Comparison of ENCODE assay signal across 9 mouse cellular contexts in genomic region chr8:96152496-96153250, GRCm38 (mm10).
DNase-seq lines count a peak whose midpoint lies in the region; ATAC-seq and TF ChIP-seq lines count a peak whose summit lies in the region.
"Had no signal": no experiment of that assay in that cellular context is flagged by ENCODE, and none has a peak within 500 bp of the region (broad histone marks: within the 10 kb centered on the region; RNA-seq: fewer than 3 reads in every experiment).

No protein-coding gene starts in this region.

- no peaks in the 10 kb centered on the region for H3K27me3 ChIP-seq in midbrain, embryonic 14.5 days (ENCODE audit: control insufficient read depth, insufficient read depth, low read length)
- no peaks in the 10 kb centered on the region for H3K27me3 ChIP-seq in midbrain, embryonic 16.5 days (ENCODE audit: control insufficient read depth, insufficient read depth, low read depth, low read length)
- no peaks in the 10 kb centered on the region for H3K27me3 ChIP-seq in limb, embryonic 11.5 days (ENCODE audit: control insufficient read depth, insufficient read depth, low read length)
- H3K27me3 ChIP-seq: heart, embryonic 13.5 days had no signal

- H3K36me3 ChIP-seq in midbrain, embryonic 14.5 days (ENCODE audit: control insufficient read depth, insufficient read depth, low read length) = no peaks in the 10 kb centered on the region
- no peaks in the 10 kb centered on the region for H3K36me3 ChIP-seq in midbrain, embryonic 16.5 days (ENCODE audit: control insufficient read depth, insufficient read depth, low read length)
- H3K36me3 ChIP-seq in limb, embryonic 11.5 days (ENCODE audit: control insufficient read depth, insufficient read depth, low read length) = no peaks in the 10 kb centered on the region
- H3K36me3 ChIP-seq: heart, embryonic 13.5 days had no signal

- DNase-seq in midbrain, embryonic 14.5 days = peak; percentile 54
- peak; percentile 27 to 76 for DNase-seq in adrenal gland, adult (ENCODE audit: inconsistent age in 2 of 2, low spot score in 1 of 2)
- peak; percentile 45 for DNase-seq in kidney, adult 9 months
- peak; percentile 78 for DNase-seq in limb, embryonic 11.5 days (ENCODE audit: low spot score)
- DNase-seq in right cerebral cortex, adult 18-20 months = peak; percentile 56
- DNase-seq in T-cell, adult 2 months (ENCODE audit: low spot score) = no peak

- H3K4me3 ChIP-seq in midbrain, embryonic 14.5 days (replicated peaks; ENCODE audit: low read depth, low read length) = no peak overlapping the region
- no peak overlapping the region for H3K4me3 ChIP-seq in midbrain, embryonic 16.5 days (ENCODE audit: low read depth, low read length)
- no peak overlapping the region for H3K4me3 ChIP-seq in cortical plate, adult 2 months (ENCODE audit: insufficient read depth, low read length)
- no peak overlapping the region for H3K4me3 ChIP-seq in limb, embryonic 11.5 days (ENCODE audit: low read depth, low read length)
- H3K4me3 ChIP-seq: heart, embryonic 13.5 days had no signal

- H3K4me1 ChIP-seq in midbrain, embryonic 14.5 days (ENCODE audit: control insufficient read depth, insufficient read depth, low read length) = no peaks in the 10 kb centered on the region
- no peaks in the 10 kb centered on the region for H3K4me1 ChIP-seq in midbrain, embryonic 16.5 days (ENCODE audit: control insufficient read depth, insufficient read depth, low read length)
- no peaks in the 10 kb centered on the region for H3K4me1 ChIP-seq in cortical plate, adult 2 months (ENCODE audit: control insufficient read depth, insufficient read depth, low read length)
- H3K4me1 ChIP-seq in limb, embryonic 11.5 days (ENCODE audit: control insufficient read depth, insufficient read depth, low read length) = no peaks in the 10 kb centered on the region

- WGBS in midbrain, embryonic 14.5 days = 44% methylated on average over 12 of the region's 12 CpGs
- WGBS in midbrain, embryonic 16.5 days = 40% methylated on average over 12 of the region's 12 CpGs
- WGBS in limb, embryonic 11.5 days = 40% methylated on average over 12 of the region's 12 CpGs

- peak; percentile 85 for TF ChIP-seq CTCF in cortical plate, adult 2 months (IDR thresholded peaks at IDR 0.05; ENCODE audit: extremely low read depth, insufficient read depth, low read length)

- no peak for TF ChIP-seq POLR2A in cortical plate, adult 2 months (IDR thresholded peaks at IDR 0.05; ENCODE audit: extremely low read depth, insufficient read depth, low read length)

- H3K4me2 ChIP-seq in midbrain, embryonic 14.5 days (ENCODE audit: low read length) = no peak overlapping the region
- H3K4me2 ChIP-seq in midbrain, embryonic 16.5 days (ENCODE audit: low read length) = no peak overlapping the region
- no peak overlapping the region for H3K4me2 ChIP-seq in limb, embryonic 11.5 days (ENCODE audit: low read depth, severe bottlenecking)

- no peak overlapping the region for H3K27ac ChIP-seq in midbrain, embryonic 14.5 days (replicated peaks; ENCODE audit: low read depth, low read length)
- H3K27ac ChIP-seq in midbrain, embryonic 16.5 days (ENCODE audit: low read length) = no peak overlapping the region
- H3K27ac ChIP-seq in cortical plate, adult 2 months (ENCODE audit: insufficient read depth, low read length) = no peak overlapping the region
- H3K27ac ChIP-seq in limb, embryonic 11.5 days (replicated peaks; ENCODE audit: low read depth, low read length) = no peak overlapping the region
- H3K27ac ChIP-seq: heart, embryonic 13.5 days had no signal

- ATAC-seq in midbrain, embryonic 14.5 days (ENCODE audit: low FRiP score, low TSS enrichment) = no peak
- no peak for ATAC-seq in midbrain, embryonic 16.5 days
- no peak for ATAC-seq in limb, embryonic 11.5 days (ENCODE audit: insufficient number of reproducible peaks, low FRiP score, low TSS enrichment, low read depth)

- no peak overlapping the region for H3K9ac ChIP-seq in midbrain, embryonic 14.5 days (replicated peaks; ENCODE audit: low read length)
- no peak overlapping the region for H3K9ac ChIP-seq in midbrain, embryonic 16.5 days (ENCODE audit: low read depth, low read length)
- no peak overlapping the region for H3K9ac ChIP-seq in limb, embryonic 11.5 days (ENCODE audit: low read length)
- H3K9ac ChIP-seq: heart, embryonic 13.5 days had no signal

- no peaks in the 10 kb centered on the region for H3K9me3 ChIP-seq in midbrain, embryonic 14.5 days (ENCODE audit: control insufficient read depth, low read length)
- 0 out of 2 replicates have a peak, but pooled peaks cover 4% of the 10 kb centered on the region for H3K9me3 ChIP-seq in midbrain, embryonic 16.5 days (replicated peaks; ENCODE audit: control insufficient read depth, low read length, poor library complexity, severe bottlenecking)
- no peaks in the 10 kb centered on the region for H3K9me3 ChIP-seq in limb, embryonic 11.5 days (ENCODE audit: control insufficient read depth, low read length)
- H3K9me3 ChIP-seq: heart, embryonic 13.5 days had no signal
